Mouse (Mus musculus) megakaryocyte progenitor cell, adult 5-6 weeks (primary cell): Measurements from ENCODE around the gene Ntsr2. TPM values are rescaled to one million over a fixed set of nuclear protein-coding genes. Genes with fewer than 3 reads are reported as not detected.
"Not testable (repeated sequence)": the region's sequence is repeated elsewhere in the genome, so short reads cannot be mapped to it uniquely, and the experiment has no call there.

ENCODE experiments used
- ATAC-seq: replicated peaks from 2 replicates; pipeline ENCODE4 v1.8.0; 2016; ENCODE audit warnings: mild to moderate bottlenecking, moderate TSS enrichment, inconsistent platforms; ENCODE audit not compliant: poor library complexity
- total RNA-seq, 2 experiments: library from RNA; stranded (forward) in 1 of 2; stranded (reverse) in 1 of 2; fragments of 157-497, 149-512 nt in 1 of 2; fragments of 200-1000 nt in 1 of 2; gene quantifications; 2 replicates each; pipeline versions ENCODE4 v1.2.3 to v1.2.4; 2015 to 2017

Gene Ntsr2
- total RNA-seq, 2 experiments from 2014 or later = not detected

DNA sequence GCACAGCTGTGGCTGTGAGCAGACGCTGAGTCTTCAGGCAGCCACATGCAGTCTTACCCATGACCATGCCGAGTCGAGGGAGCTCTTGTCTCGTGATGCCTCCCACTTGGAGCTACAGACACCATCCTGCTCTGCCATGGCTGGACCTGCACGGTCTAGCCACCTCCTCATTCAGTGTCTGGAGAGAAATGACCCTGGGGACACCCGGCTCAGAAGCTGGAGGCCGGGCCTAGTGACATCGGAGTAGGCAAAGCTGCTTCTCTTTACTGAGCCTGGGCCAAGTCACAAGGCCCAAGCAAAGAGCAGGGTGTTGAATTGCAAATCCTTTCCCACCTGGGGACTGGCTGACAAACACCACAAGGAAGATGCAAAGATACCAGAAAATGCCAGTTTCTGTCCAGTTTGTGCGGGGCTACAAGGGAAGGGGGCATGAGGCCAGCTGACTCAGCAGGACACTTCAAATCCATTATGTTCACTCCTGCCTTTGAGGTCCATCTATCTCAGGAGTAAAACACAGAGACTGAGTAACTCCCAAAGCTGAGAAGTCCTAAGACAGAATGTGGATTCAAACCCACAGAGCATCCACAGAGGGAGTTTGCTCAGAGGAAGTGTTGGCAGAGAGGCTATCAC lies 6.3 kb upstream of the Ntsr2 start:
- ATAC-seq = no peak

GRCm38 (mm10) chr12:16648273-16648672 lies 4.9 kb upstream of the Ntsr2 start:
- ATAC-seq = no peak

DNA sequence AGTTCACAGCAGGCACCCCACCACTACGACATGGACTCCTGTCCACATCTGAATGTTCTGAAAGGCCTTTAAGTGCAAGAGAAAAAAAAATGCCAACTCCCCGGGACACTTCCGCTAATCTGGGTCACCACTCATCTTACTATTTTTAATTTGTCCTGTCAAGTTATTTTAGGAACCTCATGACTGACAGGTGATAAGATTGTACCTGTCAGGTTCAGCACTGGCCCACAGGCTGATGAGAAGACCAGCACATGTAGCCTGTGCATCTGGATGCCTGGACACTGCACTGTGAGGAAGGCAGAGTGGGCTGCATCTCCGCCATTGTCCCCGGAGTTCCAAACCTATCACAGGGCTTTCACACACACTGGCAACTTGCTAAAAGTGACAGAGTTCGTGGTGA lies 3.4 kb upstream of the Ntsr2 start:
- ATAC-seq = no peak

GRCm38 (mm10) chr12:16655604-16656003 lies 2.4 kb downstream of the Ntsr2 start:
- ATAC-seq = no peak

- ATAC-seq = no peak
Measured at GRCm38 (mm10) chr12:16656906-16657875, 4.0 kb downstream of the Ntsr2 start.

DNA sequence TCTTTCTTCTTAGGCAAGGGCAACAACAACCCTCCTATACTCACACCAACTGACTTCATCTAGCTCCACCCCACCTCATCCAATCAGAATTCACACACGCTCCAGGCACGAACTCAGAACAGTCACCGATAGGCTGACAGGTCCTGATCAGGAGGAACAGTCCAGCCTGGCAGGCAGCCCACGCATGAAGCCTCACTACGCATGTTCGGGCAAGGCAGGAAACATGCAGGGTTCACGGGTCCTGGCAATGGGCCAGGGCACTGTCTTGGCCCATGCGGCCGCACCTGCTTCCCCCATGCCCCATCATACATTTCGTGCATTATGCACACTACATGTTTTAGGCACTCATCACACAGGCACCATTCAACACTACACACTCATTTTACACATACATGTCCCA lies 8.3 kb downstream of the Ntsr2 start:
- no peak for ATAC-seq

DNA sequence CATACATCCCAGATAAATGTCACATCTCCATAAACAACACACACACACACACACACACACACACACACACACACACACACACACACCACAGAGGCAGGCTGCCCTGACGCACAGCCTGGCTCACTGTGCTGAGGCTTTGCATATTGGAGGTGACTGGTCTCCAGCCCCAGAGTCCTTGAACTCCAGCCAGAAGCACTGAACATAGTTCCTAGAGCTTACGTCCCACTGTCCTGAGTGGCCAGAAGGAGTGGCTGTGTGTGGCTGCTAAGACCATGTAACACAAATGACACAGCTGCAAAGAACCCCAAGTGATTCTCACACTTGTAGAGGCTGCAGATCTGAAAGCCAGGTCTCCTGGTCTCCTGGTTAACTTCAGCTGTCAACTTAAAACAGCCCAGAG lies 8.8 kb downstream of the Ntsr2 start:
- ATAC-seq = no peak

GRCm38 (mm10) chr12:16662955-16663585 lies 9.9 kb downstream of the Ntsr2 start:
- no peak for ATAC-seq

GRCm38 (mm10) chr12:16665022-16665421 lies 11.8 kb downstream of the Ntsr2 start:
- no peak for ATAC-seq

GRCm38 (mm10) chr12:16669176-16669575 lies 16.0 kb downstream of the Ntsr2 start:
- no peak for ATAC-seq

GRCm38 (mm10) chr12:16672246-16672645 lies 19.1 kb downstream of the Ntsr2 start:
- ATAC-seq = no peak

GRCm38 (mm10) chr12:16690631-16691030 lies 37.4 kb downstream of the Ntsr2 start:
- ATAC-seq = no peak

DNA sequence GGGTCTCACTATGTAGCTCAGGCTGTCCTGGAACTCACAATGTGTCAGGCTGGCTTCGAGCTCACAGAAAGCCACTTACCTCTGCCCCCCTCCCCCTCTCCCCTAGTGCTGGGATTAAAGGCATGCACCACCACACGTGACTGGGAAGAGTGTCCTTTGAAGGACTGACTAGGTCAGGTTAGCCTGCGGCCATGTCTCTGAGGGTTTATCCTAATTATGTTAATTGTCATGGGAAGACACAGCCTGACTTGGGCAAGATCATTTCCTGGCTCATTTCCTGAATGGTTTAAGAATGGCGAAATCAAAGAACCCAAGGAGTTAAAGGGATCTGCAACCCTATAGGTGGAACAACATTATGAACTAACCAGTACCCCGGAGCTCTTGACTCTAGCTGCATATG lies 41.6 kb downstream of the Ntsr2 start:
- peak; percentile 63 for ATAC-seq

- ATAC-seq = not testable (repeated sequence)
Measured at GRCm38 (mm10) chr12:16695252-16695651, 42.1 kb downstream of the Ntsr2 start.

GRCm38 (mm10) chr12:16696146-16696545 lies 43.0 kb downstream of the Ntsr2 start:
- ATAC-seq = peak; percentile 73

DNA sequence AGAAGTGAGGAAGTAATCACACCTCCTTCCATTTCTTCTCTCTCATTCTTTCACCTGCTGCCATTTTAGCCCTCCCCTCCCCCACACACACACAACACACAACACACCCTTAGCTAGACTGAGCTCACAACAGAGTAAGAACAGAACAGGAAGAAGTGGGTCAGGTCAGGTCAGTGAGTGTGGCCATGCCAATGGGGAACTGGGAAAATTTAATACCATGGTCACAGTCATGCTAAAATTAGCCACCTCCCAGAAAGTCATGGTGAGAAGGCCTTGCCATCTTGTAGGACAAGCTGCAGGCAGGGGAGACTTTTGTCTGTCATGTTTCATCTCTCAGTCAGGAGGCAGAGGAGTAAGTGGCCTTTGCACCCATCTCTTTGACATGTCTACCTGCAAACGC lies 45.5 kb downstream of the Ntsr2 start:
- ATAC-seq = peak; percentile 35

Other genes with a start within 250 kb of the Ntsr2 start
- 3.8 and 5.3 TPM in 2 replicates for gene Lpin1, start 42.4 kb upstream of the Ntsr2 start, total RNA-seq (2015)
- gene Lpin1, start 42.4 kb upstream of the Ntsr2 start, total RNA-seq (2017) = 5.8 and 7.8 TPM in 2 replicates
- 0.02 TPM in 1 of 2 replicates, not detected in the other for gene Greb1, start 147.5 kb downstream of the Ntsr2 start, total RNA-seq (2015)
- gene Greb1, start 147.5 kb downstream of the Ntsr2 start, total RNA-seq (2017) = 0.04 and 0.17 TPM in 2 replicates
- 51.7 and 60.3 TPM in 2 replicates for gene E2f6, start 157.6 kb downstream of the Ntsr2 start, total RNA-seq (2015)
- gene E2f6, start 157.6 kb downstream of the Ntsr2 start, total RNA-seq (2017) = 49.2 and 49.9 TPM in 2 replicates
- 56.7 and 64.2 TPM in 2 replicates for gene Rock2, start 241.5 kb downstream of the Ntsr2 start, total RNA-seq (2015)
- gene Rock2, start 241.5 kb downstream of the Ntsr2 start, total RNA-seq (2017) = 45.8 and 69.0 TPM in 2 replicates